Mouse (Mus musculus) right cerebral cortex, adult 2 months (tissue): ENCODE data around the gene Pgc.

ENCODE experiments used
- DNase-seq, 2 experiments: peaks; one replicate each; pipeline ENCODE4 v3.0.0; 2021 to 2022; ENCODE audit warnings: low spot score in 2 of 2

Pgc gene

DNA sequence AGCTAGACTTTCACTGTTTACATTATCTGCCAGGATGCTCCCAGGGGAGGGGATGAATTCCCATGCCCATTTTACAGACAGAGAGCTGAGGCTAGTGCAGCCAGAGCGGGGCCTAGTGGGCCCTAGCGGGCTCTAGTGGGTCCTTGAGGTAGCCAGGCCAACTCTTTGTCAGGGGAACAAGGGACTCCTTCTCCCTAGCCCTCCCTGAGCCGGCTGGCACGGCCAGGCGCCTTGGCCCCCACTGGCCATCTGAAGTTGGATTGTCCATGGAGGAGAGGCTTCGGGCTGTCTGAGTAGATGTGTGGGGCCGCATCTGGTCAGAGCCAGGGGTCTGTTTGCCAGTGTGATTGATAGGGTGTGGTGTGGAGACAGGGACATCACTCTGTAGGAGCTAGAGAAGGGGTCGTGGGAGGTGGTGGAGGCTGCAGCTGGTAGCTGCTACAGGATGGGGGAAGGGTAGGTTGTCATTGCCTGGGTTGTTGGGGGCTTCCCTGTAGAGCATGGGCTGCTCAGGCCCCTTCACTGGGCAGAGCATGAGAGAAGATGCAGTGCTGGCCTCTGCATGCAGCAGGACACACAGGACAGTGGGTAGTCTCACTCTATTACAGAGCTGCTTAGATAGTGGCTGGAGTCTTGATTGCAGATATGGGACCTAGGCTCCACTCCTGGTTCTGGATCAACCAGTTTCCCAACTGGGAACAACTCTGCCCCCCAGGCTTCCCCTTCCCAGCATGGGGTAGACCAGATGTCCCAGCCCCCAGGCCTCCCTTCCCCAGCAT is 57.0 kb downstream of the Pgc start:
- DNase-seq: no peak
